Mouse (Mus musculus) left cerebral cortex, postnatal 25 days (tissue): ENCODE measurements around the gene Shroom3. TPM values are rescaled to one million over a fixed set of nuclear protein-coding genes. Genes with fewer than 3 reads are reported as not detected.

ENCODE experiments used
- DNase-seq, 2 experiments: peaks; one replicate each; pipeline ENCODE4 v3.0.0; 2022; ENCODE audit warnings: low spot score in 2 of 2, mixed read lengths in 1 of 2
- intact Hi-C: fragments of 180-260 bp; cut with DNase I; formaldehyde crosslinking; loops from one replicate; pipeline ENCODE4 v1.15.1; 2025
- total RNA-seq, 2 experiments: library from RNA; stranded (reverse); gene quantifications; 2 replicates each; pipeline ENCODE4 v1.2.3; 2021

Gene Shroom3
- total RNA-seq, 2 experiments from 2014 or later, result 4.4 to 4.9 TPM

- no peak for DNase-seq
- intact Hi-C loops, result no loop called here
Measured at GRCm38 (mm10) chr5:92942166-92942565, 258.9 kb downstream of the Shroom3 start.

GRCm38 (mm10) chr5:92942577-92942976 lies 259.3 kb downstream of the Shroom3 start:
- no peak for DNase-seq
- intact Hi-C loops, result no loop called here

DNA sequence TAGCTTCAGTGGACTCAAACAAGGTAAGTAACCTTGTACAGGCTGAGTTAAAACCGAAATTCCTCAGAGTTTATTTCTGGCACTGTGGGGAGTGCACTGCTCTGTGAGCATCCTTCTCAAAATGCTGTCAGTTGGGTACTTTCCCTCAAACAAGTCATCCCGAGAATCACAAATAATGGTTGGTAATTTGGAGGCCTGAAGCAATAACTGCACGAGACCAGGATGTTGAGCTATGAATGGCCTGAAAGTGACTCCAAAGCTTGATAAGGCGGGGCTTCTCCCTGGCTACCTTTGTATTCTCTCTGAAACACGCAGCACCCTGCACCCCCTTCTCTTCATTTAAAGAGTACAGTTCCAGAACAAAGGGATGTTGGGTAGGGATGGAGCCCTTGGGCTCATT lies 261.6 kb downstream of the Shroom3 start:
- no peak for DNase-seq
- intact Hi-C loops, result no loop called here

DNA sequence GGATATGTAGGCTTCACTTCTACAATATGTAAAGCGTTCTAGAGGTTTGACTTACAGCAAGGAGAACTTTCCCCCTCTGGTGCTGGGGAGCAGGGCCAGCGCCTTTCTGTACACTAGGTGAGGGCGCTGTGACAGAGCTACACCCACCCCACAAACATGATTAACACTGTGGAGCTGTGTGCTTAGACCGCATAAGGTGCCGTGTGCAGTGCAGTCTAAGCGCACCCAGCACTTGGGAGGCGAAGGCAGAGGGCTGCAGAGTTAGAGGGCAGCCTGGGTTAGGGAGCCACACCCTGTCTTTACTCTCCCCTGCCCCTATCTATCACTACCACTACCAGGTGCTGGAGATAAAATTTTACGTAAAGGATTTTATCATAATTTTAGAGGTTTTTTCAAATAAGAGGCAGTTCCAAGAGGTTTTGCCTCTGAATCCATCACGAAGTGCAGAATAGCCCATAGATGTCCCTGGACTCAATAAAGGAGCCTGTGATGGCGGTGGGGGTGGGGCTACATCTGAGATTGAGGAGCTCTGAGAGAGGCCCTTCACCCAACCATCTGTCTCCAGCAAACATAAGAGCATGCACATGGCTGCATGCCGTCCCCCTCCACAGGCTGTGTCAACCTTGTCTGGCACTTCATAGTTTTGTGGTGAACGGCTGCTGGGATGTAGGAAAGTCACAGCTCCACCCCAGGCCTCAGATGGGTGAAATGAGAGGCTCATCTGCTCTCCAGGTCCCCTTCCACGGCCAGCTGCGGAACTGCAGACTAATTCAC lies 265.9 kb downstream of the Shroom3 start:
- DNase-seq, result no peak
- intact Hi-C loops, result no loop called here

GRCm38 (mm10) chr5:92950583-92950982 lies 267.3 kb downstream of the Shroom3 start:
- intact Hi-C loops, result loop anchor here (5.0 to 10.0 kb wide), 2 partner anchors 146 to 268 kb away; partner anchors contain the start of gene Shroom3
- DNase-seq, result no peak

DNA sequence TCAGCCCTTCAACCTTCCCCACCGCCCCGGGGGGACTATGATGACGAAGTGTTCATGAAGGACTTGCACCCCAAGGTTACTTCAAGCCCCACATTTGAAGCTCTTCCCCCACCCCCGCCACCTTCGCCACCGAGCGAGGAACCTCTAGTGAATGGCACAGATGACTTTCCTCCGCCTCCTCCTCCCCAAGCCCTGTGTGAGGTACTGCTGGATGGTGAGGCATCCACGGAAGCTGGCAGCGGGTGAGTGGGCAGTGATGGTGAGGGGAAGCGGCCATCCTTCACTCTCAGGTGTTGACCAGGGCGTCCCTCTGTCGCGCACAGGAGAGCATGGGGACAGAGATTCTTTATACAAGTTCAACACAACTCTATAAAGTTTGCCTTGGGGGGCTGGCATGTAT lies 267.8 kb downstream of the Shroom3 start:
- intact Hi-C loops, result loop anchor here (5.0 to 10.0 kb wide), 2 partner anchors 146 to 269 kb away; partner anchors contain the start of gene Shroom3
- DNase-seq, result peak in 1 of 2 experiments; percentile 38

- DNase-seq, result peak in 1 of 2 experiments; percentile 72
- intact Hi-C loops, result loop anchor here (1.0 to 10.0 kb wide), 4 partner anchors 55 to 272 kb away; partner anchors contain the start of gene Shroom3
Measured at GRCm38 (mm10) chr5:92953865-92954264, 270.6 kb downstream of the Shroom3 start.

- intact Hi-C loops, result loop anchor here (1.0 to 10.0 kb wide), 4 partner anchors 56 to 272 kb away; partner anchors contain the start of gene Shroom3
- DNase-seq, result peak; percentile 86 to 96
Measured at GRCm38 (mm10) chr5:92954323-92954722, 271.1 kb downstream of the Shroom3 start.

DNA sequence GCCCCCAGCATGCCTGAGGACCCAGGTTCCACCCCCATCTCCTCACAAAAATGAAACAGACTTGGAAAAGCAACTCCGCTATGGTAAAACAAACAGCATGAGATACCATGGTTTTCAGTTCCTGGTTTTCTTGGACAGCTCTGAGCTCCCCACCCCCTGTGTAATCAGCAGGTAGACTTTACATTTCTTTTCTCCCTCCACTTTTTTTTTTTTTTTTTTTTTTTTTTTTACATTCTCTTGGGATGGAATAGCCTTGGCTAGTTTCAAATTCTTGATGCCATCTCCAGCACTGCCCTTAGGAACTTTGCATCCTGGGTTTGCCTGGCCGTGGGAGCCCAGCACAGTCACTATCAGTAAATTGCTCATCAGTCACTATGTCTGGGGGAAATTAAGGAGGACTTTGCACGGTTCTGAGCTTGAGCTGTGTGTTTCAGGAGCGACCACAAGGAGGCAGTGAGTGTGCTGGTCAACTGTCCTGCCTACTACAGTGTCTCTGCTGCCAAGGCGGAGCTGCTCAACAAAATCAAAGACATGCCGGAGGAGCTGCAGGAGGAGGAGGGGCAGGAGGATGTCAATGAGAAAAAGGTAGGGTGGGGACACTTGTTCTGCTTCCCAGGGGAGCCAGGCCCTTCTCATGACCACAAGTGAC lies 271.7 kb downstream of the Shroom3 start:
- intact Hi-C loops, result loop anchor here (1.0 to 10.0 kb wide), 6 partner anchors 56 to 273 kb away; partner anchors contain the start of gene Shroom3
- DNase-seq, result peak in 1 of 2 experiments; percentile 41

GRCm38 (mm10) chr5:92959287-92959686 lies 276.1 kb downstream of the Shroom3 start:
- intact Hi-C loops, result loop anchor here (5.0 to 10.0 kb wide), 2 partner anchors 154 to 203 kb away; no protein-coding TSS in a partner anchor

GRCm38 (mm10) chr5:92959708-92960107 lies 276.5 kb downstream of the Shroom3 start:
- intact Hi-C loops, result loop anchor here (5.0 to 10.0 kb wide), 2 partner anchors 155 to 203 kb away; no protein-coding TSS in a partner anchor
- DNase-seq, result peak in 1 of 2 experiments; percentile 61

More at GRCm38 (mm10) chr5:92959287-92959686, 276.1 kb downstream of the Shroom3 start:
- no peak for DNase-seq

GRCm38 (mm10) chr5:92961353-92961752 lies 278.1 kb downstream of the Shroom3 start:
- intact Hi-C loops, result no loop called here
- DNase-seq, result peak in 1 of 2 experiments; percentile 45

- intact Hi-C loops, result no loop called here
- DNase-seq, result peak in 1 of 2 experiments; percentile 47
Measured at GRCm38 (mm10) chr5:92961770-92962231, 278.6 kb downstream of the Shroom3 start.

GRCm38 (mm10) chr5:92964691-92965090 lies 281.5 kb downstream of the Shroom3 start:
- intact Hi-C loops, result no loop called here
- DNase-seq, result no peak

- intact Hi-C loops, result no loop called here
- no peak for DNase-seq
Measured at GRCm38 (mm10) chr5:92967143-92967542, 283.9 kb downstream of the Shroom3 start.

DNA sequence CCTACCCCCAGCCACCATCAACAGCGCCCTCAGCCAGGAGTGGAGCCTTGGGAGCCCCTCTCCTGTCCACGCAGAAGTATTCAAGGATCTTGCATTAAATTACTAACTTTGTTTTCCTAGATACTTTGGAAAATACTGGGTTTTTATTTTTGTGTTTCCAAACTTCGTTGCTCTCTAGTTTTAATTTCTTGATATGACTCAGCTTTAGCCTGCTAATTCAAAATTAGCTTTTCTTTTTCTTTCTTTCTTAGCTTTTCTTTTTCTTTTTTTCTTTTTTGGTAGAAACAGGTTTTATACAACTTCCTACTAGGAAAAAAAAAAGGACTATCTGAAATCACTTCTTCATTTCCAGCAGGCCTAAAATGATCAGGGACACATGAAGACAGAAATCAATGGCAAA lies 284.7 kb downstream of the Shroom3 start:
- intact Hi-C loops, result no loop called here
- no peak for DNase-seq

DNA sequence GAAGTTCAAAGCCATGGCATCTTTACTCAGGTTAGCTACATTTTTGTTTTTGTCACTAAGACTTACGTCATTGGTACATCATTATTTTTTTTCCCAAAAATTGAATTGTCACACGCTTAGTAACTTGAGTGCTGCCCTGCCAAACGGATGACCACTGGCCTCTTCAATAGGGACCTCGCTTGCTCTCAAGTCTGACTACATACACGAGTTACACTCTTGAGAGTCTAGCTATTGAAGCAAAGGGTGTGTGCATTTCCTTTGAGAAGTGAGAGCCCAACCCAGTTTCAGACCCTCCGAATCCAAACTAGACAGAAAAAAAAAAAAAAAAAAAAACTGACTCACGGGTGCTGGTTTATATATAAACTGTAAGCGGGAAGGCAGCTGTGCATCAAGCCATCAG lies 286.2 kb downstream of the Shroom3 start:
- no peak for DNase-seq
- intact Hi-C loops, result no loop called here

DNA sequence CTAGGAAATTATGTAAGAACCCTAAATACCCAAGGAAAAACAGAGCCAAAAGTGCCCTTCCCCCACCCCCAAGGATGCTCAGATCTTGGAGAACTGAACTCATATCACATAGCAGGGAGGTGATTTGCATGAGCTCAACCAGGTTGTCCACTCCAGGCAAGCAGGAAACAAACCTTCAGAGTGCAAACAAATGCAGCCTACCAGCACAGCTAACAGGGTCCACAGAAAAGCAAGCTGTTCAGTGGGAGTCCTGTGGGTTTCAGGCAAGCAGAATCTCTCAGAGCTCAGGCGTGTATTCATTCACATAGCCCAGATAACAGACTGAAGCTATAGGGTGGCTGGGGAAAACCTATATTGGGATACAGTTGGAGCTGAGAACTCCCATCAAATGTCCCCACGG lies 286.7 kb downstream of the Shroom3 start:
- intact Hi-C loops, result no loop called here

GRCm38 (mm10) chr5:92970480-92970879 lies 287.2 kb downstream of the Shroom3 start:
- DNase-seq, result no peak
- intact Hi-C loops, result no loop called here

More for the DNA sequence above, 286.7 kb downstream of the Shroom3 start:
- peak in 1 of 2 experiments; percentile 58 for DNase-seq

GRCm38 (mm10) chr5:92980393-92980792 lies 297.2 kb downstream of the Shroom3 start:
- peak in 1 of 2 experiments; percentile 56 for DNase-seq
- intact Hi-C loops, result no loop called here
